Mouse (Mus musculus): ENCODE results near the gene Rad23b. TPM values are rescaled to one million over a fixed set of nuclear protein-coding genes. Genes with fewer than 3 reads are reported as not detected.

Rad23b gene
- polyA plus RNA-seq, 1 experiment from 2014 or later = 46.5 TPM

- Histone ChIP-seq H3K27me3 (replicated peaks; ENCODE audit: insufficient read depth, low read length) (no peaks in the 10 kb centered on the region), H3K9ac (replicated peaks; ENCODE audit: low read depth) (no peak overlapping the region), H3K27ac (ENCODE audit: low read length) (no peak overlapping the region), H3K36me3 (ENCODE audit: insufficient read depth, low read length) (no peaks in the 10 kb centered on the region; the same call in 1 of the 2 replicates), H3K9me3 (ENCODE audit: low read length) (no peaks in the 10 kb centered on the region), H3K4me1 (ENCODE audit: insufficient read depth, low read depth, low read length) (no peaks in the 10 kb centered on the region), H3K4me3 (ENCODE audit: low read depth, low read length) (no peak overlapping the region), H3K4me2 (replicated peaks; ENCODE audit: low read depth, low read length) (no peak overlapping the region)
- TF ChIP-seq EP300 (IDR thresholded peaks at IDR 0.05) (no peak), CTCF (IDR thresholded peaks at IDR 0.05) (no peak)
- ATAC-seq (no peak), DNase-seq (ENCODE audit: low spot score) (no peak)
- WGBS = 69% methylated on average over 1 of the region's 1 CpGs
Observed at GRCm38 (mm10) chr4:55366014-55366413, 16.2 kb downstream of the Rad23b start.

GRCm38 (mm10) chr4:55370127-55370526, 20.3 kb downstream of the Rad23b start:
- H3K4me3 ChIP-seq (ENCODE audit: low read depth, low read length) = no peak overlapping the region
- no peaks in the 10 kb centered on the region; the same call in none of the 2 replicates for H3K36me3 ChIP-seq (ENCODE audit: insufficient read depth, low read length)
- H3K4me2 ChIP-seq (replicated peaks; ENCODE audit: low read depth, low read length) = no peak overlapping the region
- no peak overlapping the region for H3K27ac ChIP-seq (ENCODE audit: low read length)
- no peak for DNase-seq (ENCODE audit: low spot score)
- H3K27me3 ChIP-seq (replicated peaks; ENCODE audit: insufficient read depth, low read length) = no peaks in the 10 kb centered on the region
- H3K9ac ChIP-seq (replicated peaks; ENCODE audit: low read depth) = no peak overlapping the region
- H3K4me1 ChIP-seq (ENCODE audit: insufficient read depth, low read depth, low read length) = no peaks in the 10 kb centered on the region
- H3K9me3 ChIP-seq (ENCODE audit: low read length) = no peaks in the 10 kb centered on the region
- WGBS = 92% methylated on average over 3 of the region's 3 CpGs
- ATAC-seq = no peak
- TF ChIP-seq CTCF (IDR thresholded peaks at IDR 0.05) = no peak
- TF ChIP-seq EP300 (IDR thresholded peaks at IDR 0.05) = no peak

DNA sequence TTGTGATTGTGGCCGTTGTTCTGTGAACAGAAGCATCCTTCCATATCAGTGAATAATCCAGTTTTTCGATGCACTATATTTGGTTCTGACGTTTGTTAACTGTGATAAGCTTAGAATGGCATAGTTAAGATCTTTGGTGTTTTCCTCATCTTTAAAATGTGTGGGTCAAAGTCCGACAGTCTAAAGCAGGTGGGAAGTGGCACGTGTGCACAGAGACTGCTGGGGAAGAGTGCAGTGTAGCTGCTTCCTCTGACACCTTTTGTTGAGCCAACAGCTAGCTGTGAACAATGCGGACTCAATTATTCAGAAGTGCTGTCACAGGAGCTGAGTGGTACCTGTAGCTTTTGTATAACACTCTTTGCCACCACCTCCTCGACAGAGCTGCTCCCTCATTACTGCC, 21.5 kb downstream of the Rad23b start:
- 74% methylated on average over 7 of the region's 7 CpGs for WGBS
- Histone ChIP-seq H3K9ac (replicated peaks; ENCODE audit: low read depth) (no peak overlapping the region), H3K4me1 (ENCODE audit: insufficient read depth, low read depth, low read length) (no peaks in the 10 kb centered on the region), H3K36me3 (ENCODE audit: insufficient read depth, low read length) (no peaks in the 10 kb centered on the region; the same call in none of the 2 replicates), H3K27me3 (replicated peaks; ENCODE audit: insufficient read depth, low read length) (no peaks in the 10 kb centered on the region), H3K27ac (ENCODE audit: low read length) (no peak overlapping the region), H3K4me3 (ENCODE audit: low read depth, low read length) (no peak overlapping the region), H3K4me2 (replicated peaks; ENCODE audit: low read depth, low read length) (no peak overlapping the region), H3K9me3 (ENCODE audit: low read length) (no peaks in the 10 kb centered on the region)
- TF ChIP-seq EP300 (IDR thresholded peaks at IDR 0.05) = no peak
- no peak for TF ChIP-seq CTCF (IDR thresholded peaks at IDR 0.05)
- no peak for ATAC-seq
- no peak for DNase-seq (ENCODE audit: low spot score)

DNA sequence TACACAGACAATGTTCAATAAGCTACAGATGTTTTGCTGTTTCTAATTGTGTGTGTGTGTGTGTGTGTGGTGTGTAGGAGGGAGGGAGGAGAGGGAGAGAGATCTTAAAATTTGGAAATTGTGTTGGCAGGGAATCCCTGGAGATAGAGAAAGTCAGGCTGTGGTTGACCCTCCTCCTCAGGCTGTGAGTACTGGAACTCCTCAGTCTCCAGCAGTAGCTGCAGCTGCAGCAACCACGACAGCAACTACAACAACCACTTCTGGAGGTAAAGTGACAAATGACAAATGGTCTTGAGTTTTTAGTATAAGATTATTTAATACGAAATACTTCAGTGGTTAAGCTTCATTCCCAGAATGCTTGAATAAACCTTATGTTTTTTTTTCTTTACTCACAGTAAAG, 32.5 kb downstream of the Rad23b start:
- Histone ChIP-seq H3K27ac (ENCODE audit: low read length) (no peak overlapping the region), H3K4me1 (ENCODE audit: insufficient read depth, low read depth, low read length) (no peaks in the 10 kb centered on the region), H3K36me3 (ENCODE audit: insufficient read depth, low read length) (peaks cover 17% of the 10 kb centered on the region; the same call in 1 of the 2 replicates), H3K4me2 (replicated peaks; ENCODE audit: low read depth, low read length) (no peak overlapping the region), H3K4me3 (ENCODE audit: low read depth, low read length) (no peak overlapping the region), H3K9me3 (ENCODE audit: low read length) (no peaks in the 10 kb centered on the region), H3K27me3 (replicated peaks; ENCODE audit: insufficient read depth, low read length) (no peaks in the 10 kb centered on the region), H3K9ac (replicated peaks; ENCODE audit: low read depth) (no peak overlapping the region)
- ATAC-seq (no peak), DNase-seq (ENCODE audit: low spot score) (no peak)
- TF ChIP-seq EP300 (IDR thresholded peaks at IDR 0.05) = no peak
- TF ChIP-seq CTCF (IDR thresholded peaks at IDR 0.05) = no peak
- 65% methylated on average over 2 of the region's 2 CpGs for WGBS

GRCm38 (mm10) chr4:55386768-55387167, 36.9 kb downstream of the Rad23b start:
- H3K4me1 ChIP-seq (ENCODE audit: insufficient read depth, low read depth, low read length) = no peaks in the 10 kb centered on the region
- TF ChIP-seq CTCF (IDR thresholded peaks at IDR 0.05) (no peak), EP300 (IDR thresholded peaks at IDR 0.05) (no peak)
- no peak overlapping the region for H3K4me3 ChIP-seq (ENCODE audit: low read depth, low read length)
- ATAC-seq (no peak), DNase-seq (ENCODE audit: low spot score) (no peak)
- H3K9me3 ChIP-seq (ENCODE audit: low read length) = no peaks in the 10 kb centered on the region
- peaks cover 8% of the 10 kb centered on the region; the same call in 1 of the 2 replicates for H3K36me3 ChIP-seq (ENCODE audit: insufficient read depth, low read length)
- H3K9ac ChIP-seq (replicated peaks; ENCODE audit: low read depth) = no peak overlapping the region
- 63% methylated on average over 2 of the region's 2 CpGs for WGBS
- H3K4me2 ChIP-seq (replicated peaks; ENCODE audit: low read depth, low read length) = no peak overlapping the region
- H3K27ac ChIP-seq (ENCODE audit: low read length) = no peak overlapping the region
- no peaks in the 10 kb centered on the region for H3K27me3 ChIP-seq (replicated peaks; ENCODE audit: insufficient read depth, low read length)

GRCm38 (mm10) chr4:55391480-55391879, 41.6 kb downstream of the Rad23b start:
- Histone ChIP-seq H3K4me2 (replicated peaks; ENCODE audit: low read depth, low read length) (no peak overlapping the region), H3K4me1 (ENCODE audit: insufficient read depth, low read depth, low read length) (no peaks in the 10 kb centered on the region), H3K9me3 (ENCODE audit: low read length) (no peaks in the 10 kb centered on the region), H3K36me3 (ENCODE audit: insufficient read depth, low read length) (no peaks in the 10 kb centered on the region), H3K27me3 (replicated peaks; ENCODE audit: insufficient read depth, low read length) (no peaks in the 10 kb centered on the region), H3K4me3 (ENCODE audit: low read depth, low read length) (no peak overlapping the region), H3K9ac (replicated peaks; ENCODE audit: low read depth) (no peak overlapping the region), H3K27ac (ENCODE audit: low read length) (no peak overlapping the region)
- TF ChIP-seq CTCF (IDR thresholded peaks at IDR 0.05) (no peak), EP300 (IDR thresholded peaks at IDR 0.05) (no peak)
- ATAC-seq = no peak
- WGBS = 62% methylated on average over 1 of the region's 1 CpGs
- no peak for DNase-seq (ENCODE audit: low spot score)

DNA sequence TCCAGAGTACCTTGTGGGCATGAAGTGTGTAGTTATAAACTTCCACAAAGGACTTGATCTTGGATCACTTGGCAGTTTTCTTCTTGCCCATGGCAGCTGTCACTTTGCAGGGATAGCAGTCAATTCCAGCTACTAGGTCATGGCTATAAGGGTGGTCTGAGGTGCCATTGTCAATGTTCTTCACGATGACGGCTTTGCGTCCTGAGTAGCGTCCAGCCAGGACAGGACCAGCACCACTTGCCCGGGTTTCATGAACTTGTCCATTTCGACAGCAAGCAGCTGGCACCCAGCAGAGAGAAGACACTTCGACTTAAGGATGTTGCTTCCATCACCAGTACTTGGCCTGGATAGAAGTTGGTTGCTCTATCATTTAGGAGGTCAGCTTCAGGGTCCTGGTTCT, 42.6 kb downstream of the Rad23b start:
- H3K27ac ChIP-seq (ENCODE audit: low read length) = no peak overlapping the region
- no peak for ATAC-seq
- no peak overlapping the region for H3K4me3 ChIP-seq (ENCODE audit: low read depth, low read length)
- H3K9ac ChIP-seq (replicated peaks; ENCODE audit: low read depth) = no peak overlapping the region
- no peak overlapping the region for H3K4me2 ChIP-seq (replicated peaks; ENCODE audit: low read depth, low read length)
- TF ChIP-seq CTCF (IDR thresholded peaks at IDR 0.05) = no peak
- no peak for TF ChIP-seq EP300 (IDR thresholded peaks at IDR 0.05)
- H3K9me3 ChIP-seq (ENCODE audit: low read length) = no peaks in the 10 kb centered on the region
- no peak for DNase-seq (ENCODE audit: low spot score)
- no peaks in the 10 kb centered on the region for H3K36me3 ChIP-seq (ENCODE audit: insufficient read depth, low read length)
- H3K27me3 ChIP-seq (replicated peaks; ENCODE audit: insufficient read depth, low read length) = no peaks in the 10 kb centered on the region
- no peaks in the 10 kb centered on the region for H3K4me1 ChIP-seq (ENCODE audit: insufficient read depth, low read depth, low read length)
- WGBS = 89% methylated on average over 7 of the region's 7 CpGs
